Mouse (Mus musculus) thymus, adult 2 months (tissue): Measurements from ENCODE around the gene Gal3st4. TPM values are rescaled to one million over a fixed set of nuclear protein-coding genes. Genes with fewer than 3 reads are reported as not detected.

Experiments used
- DNase-seq: peaks from one replicate; pipeline ENCODE4 v3.0.0; 2021
- H3K27ac ChIP-seq: fragments of 200-500 bp; 2 replicates; pipeline ENCODE4 v1.5.1; 2012; ENCODE audit warnings: low read length, control low read depth; ENCODE audit not compliant: control insufficient read depth, insufficient read depth
- H3K27me3 ChIP-seq: fragments of 200-500 bp; 2 replicates; pipeline ENCODE4 v1.6.1; 2012; ENCODE audit warnings: mild to moderate bottlenecking, low read length, moderate library complexity, mixed read lengths; ENCODE audit not compliant: control insufficient read depth, insufficient read depth
- H3K36me3 ChIP-seq: fragments of 200-500 bp; 2 replicates; pipeline ENCODE4 v1.6.1; 2012; ENCODE audit warnings: mild to moderate bottlenecking, low read length, moderate library complexity; ENCODE audit not compliant: control insufficient read depth, insufficient read depth
- H3K4me1 ChIP-seq: fragments of 200-500 bp; replicated peaks from 2 replicates; pipeline ENCODE4 v1.6.1; 2012; ENCODE audit warnings: low read length; ENCODE audit not compliant: control insufficient read depth, insufficient read depth
- H3K4me3 ChIP-seq: fragments of 200-500 bp; 2 replicates; pipeline ENCODE4 v1.5.1; 2012; ENCODE audit warnings: mild to moderate bottlenecking, low read length, control low read depth, moderate library complexity; ENCODE audit not compliant: control insufficient read depth, insufficient read depth
- CTCF ChIP-seq: fragments of 200-500 bp; IDR thresholded peaks from 2 replicates; pipeline ENCODE4 v1.5.1; 2012; ENCODE audit warnings: mild to moderate bottlenecking, control low read depth, low read length, moderate library complexity, borderline replicate concordance; ENCODE audit not compliant: control insufficient read depth, poor library complexity, insufficient read depth; ENCODE audit errors: extremely low read depth
- POLR2A ChIP-seq: fragments of 200-500 bp; IDR thresholded peaks from 2 replicates; pipeline ENCODE4 v1.6.1; 2012; ENCODE audit warnings: mild to moderate bottlenecking, low read length, control low read depth, moderate library complexity; ENCODE audit not compliant: control insufficient read depth, poor library complexity, insufficient read depth; ENCODE audit errors: extremely low read depth
- WGBS: fragments of 180-500 bp; shearing (Covaris S2); methylation state at CpG from one replicate; pipeline ENCODE4 v1.1.7; 2018; 5-methylcytosine and 5-hydroxymethylcytosine counted together
- polyA plus RNA-seq: library from polyadenylated mRNA; depleted of rRNA; stranded (reverse); fragments of >200 nt; gene quantifications from 2 replicates; pipeline ENCODE4 v1.2.3, GENCODE M21; 2012

Gene Gal3st4
- polyA plus RNA-seq, 1 experiment = 1.4 TPM

- Histone ChIP-seq H3K4me3 (no peak overlapping the region), H3K27me3 (no peaks in the 10 kb centered on the region), H3K4me1 (peaks cover 28% of the 10 kb centered on the region), H3K36me3 (peaks cover 8% of the 10 kb centered on the region; the same call in 1 of the 2 replicates), H3K27ac (no peak overlapping the region)
- TF ChIP-seq POLR2A = no peak
- TF ChIP-seq CTCF = no peak
- WGBS = 77% methylated on average over 3 of the region's 3 CpGs
- DNase-seq = no peak
These were observed 14.6 kb downstream of the Gal3st4 start for GRCm38 (mm10) chr5:138258078-138258477.

DNA sequence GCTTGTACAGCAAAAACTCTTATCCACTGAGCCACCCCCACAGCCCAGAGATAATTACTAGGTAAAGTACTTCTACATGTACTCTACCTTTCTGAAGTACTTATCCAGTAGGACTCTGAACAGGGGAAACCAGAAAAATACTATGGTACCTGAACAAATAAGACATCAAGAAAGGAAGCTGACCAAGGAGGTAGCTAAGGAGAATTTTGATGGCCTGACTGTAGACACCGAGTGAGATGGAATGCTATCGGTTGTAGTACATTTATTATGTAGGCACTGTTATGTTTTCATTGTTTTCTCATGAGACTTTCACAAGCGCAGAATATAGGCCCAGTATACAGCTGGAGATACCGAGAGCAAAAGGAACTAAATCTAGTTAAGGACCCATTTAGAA, 15.1 kb downstream of the Gal3st4 start:
- no peak for DNase-seq
- H3K4me1 ChIP-seq = peaks cover 23% of the 10 kb centered on the region
- H3K4me3 ChIP-seq = no peak overlapping the region
- WGBS = 94% methylated on average over 4 of the region's 4 CpGs
- peak overlapping the region; percentile 45; the same call in 1 of the 2 replicates for H3K27ac ChIP-seq
- no peaks in the 10 kb centered on the region for H3K27me3 ChIP-seq
- no peak for TF ChIP-seq CTCF
- TF ChIP-seq POLR2A = no peak
- H3K36me3 ChIP-seq = peaks cover 8% of the 10 kb centered on the region; the same call in 1 of the 2 replicates

DNA sequence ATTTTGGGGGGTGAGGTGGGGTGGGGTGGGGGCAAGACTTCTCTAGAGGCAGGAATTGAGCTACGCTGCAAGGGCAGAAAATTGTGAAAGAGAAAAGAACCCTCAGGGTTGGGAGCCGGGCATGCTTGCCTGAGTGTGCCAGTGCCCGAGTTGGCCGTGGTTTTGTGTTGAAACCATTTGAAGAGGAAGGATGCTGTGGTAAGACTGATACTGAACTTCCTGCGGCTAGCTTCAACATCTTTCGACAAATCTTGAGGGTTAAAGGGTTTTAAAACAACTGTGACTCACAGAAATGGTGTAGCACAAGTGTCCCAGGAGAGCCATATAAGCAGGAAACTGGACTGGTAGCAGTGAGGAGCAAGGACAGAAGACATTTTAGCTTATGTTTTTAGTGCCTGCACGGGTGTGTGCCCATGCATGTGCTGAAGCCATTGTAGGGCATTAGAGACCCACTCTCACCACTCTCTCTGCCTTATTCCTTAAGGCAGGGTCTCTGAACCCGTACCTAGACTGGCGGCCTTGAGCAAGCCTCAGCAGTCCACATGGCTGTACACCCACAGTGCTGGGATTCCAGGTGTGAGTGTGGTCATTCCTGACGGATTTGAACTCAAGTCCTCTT, 15.6 kb downstream of the Gal3st4 start:
- no peak for TF ChIP-seq POLR2A
- TF ChIP-seq CTCF = no peak

GRCm38 (mm10) chr5:138256094-138256467, 16.6 kb downstream of the Gal3st4 start:
- Histone ChIP-seq H3K27me3 (no peaks in the 10 kb centered on the region), H3K36me3 (peaks cover 8% of the 10 kb centered on the region; the same call in 1 of the 2 replicates), H3K4me1 (peaks cover 15% of the 10 kb centered on the region), H3K4me3 (peak overlapping the region; percentile 90), H3K27ac (peak overlapping the region; percentile 54; the same call in 1 of the 2 replicates)
- no peak for TF ChIP-seq POLR2A
- TF ChIP-seq CTCF = no peak
- no peak for DNase-seq
- WGBS = 5% methylated on average over 7 of the region's 7 CpGs

More for the DNA sequence above, 15.6 kb downstream of the Gal3st4 start:
- Histone ChIP-seq H3K27ac (peak overlapping the region; percentile 46; the same call in 1 of the 2 replicates), H3K4me1 (peaks cover 18% of the 10 kb centered on the region), H3K36me3 (peaks cover 8% of the 10 kb centered on the region; the same call in 1 of the 2 replicates), H3K4me3 (no peak overlapping the region), H3K27me3 (no peaks in the 10 kb centered on the region)
- WGBS = 20% methylated on average over 10 of the region's 10 CpGs
- DNase-seq = no peak

DNA sequence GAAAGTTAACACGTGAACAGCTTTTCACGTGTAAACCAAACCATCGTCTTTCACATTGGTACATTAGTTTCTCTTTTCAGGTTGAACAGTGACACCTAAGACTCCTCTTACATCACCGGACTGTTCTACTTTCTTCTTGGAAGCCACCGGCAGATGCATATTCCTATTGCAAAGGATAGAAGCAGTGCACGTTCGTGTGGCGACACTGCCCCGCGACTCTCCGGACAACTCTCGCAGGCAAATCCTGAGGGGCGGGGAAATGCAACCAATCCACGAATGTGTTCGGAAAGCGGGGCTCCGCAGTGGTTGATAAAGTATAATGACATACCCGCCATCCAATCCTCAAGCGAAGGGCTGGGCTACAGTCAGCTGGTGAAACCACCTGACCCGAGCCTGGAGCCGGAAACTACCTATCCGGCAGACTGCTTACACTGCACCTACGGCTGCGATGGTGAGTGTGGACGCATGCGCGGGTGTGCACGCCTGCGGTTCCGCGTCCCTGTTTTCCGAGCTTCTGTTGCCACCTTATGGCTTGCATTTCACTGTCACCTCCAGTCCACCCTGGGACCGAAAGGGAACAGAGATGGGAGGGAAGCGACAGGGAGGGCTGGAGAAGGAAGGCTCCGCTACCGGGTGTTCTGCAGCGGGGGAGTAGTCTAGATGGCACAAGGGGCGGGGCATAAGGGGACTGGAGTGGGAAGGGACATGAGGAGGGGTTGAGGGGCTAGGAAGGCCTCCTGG, 17.1 kb downstream of the Gal3st4 start, which contains the start of gene Lamtor4:
Gene Lamtor4 (plus strand): TSS at position 130 of the 741 bp plus-strand sequence.
- DNase-seq = peak; percentile 93
- 0% methylated on average over 38 of the region's 38 CpGs for WGBS
- peak within 1 kb of the TSS; percentile 90 for H3K4me3 ChIP-seq

GRCm38 (mm10) chr5:138253061-138253460, 19.6 kb downstream of the Gal3st4 start:
- H3K4me3 ChIP-seq = no peak overlapping the region
- WGBS = 98% methylated on average over 3 of the region's 3 CpGs
- TF ChIP-seq POLR2A (no peak), CTCF (no peak)
- H3K27me3 ChIP-seq = no peaks in the 10 kb centered on the region
- no peak for DNase-seq
- H3K27ac ChIP-seq = no peak overlapping the region
- H3K36me3 ChIP-seq = no peaks in the 10 kb centered on the region
- H3K4me1 ChIP-seq = peaks cover 15% of the 10 kb centered on the region

More for the DNA sequence above, 17.1 kb downstream of the Gal3st4 start, which contains the start of gene Lamtor4:
- H3K27ac ChIP-seq = peak within 1 kb of the TSS; percentile 54; the same call in 1 of the 2 replicates
- H3K27me3 ChIP-seq = no peaks in the 10 kb centered on the region
- peaks cover 3% of the 10 kb centered on the region; the same call in 1 of the 2 replicates for H3K36me3 ChIP-seq
- TF ChIP-seq CTCF (0 out of 2 replicates have a peak, but pooled peaks have one; percentile 53), POLR2A (peak; percentile 80)
- peaks cover 15% of the 10 kb centered on the region for H3K4me1 ChIP-seq
